Mouse (Mus musculus) limb, embryonic 13.5 days (tissue): ENCODE measurements around the gene Msi1. TPM values are rescaled to one million over a fixed set of nuclear protein-coding genes. Genes with fewer than 3 reads are reported as not detected.

ENCODE experiments used
- ATAC-seq: fragments of 200-750 bp; cut with Nextera tagmentation; 2 replicates; pipeline ENCODE4 v1.8.0; 2017; ENCODE audit warnings: low read depth, moderate number of reproducible peaks, moderate TSS enrichment; ENCODE audit not compliant: low FRiP score
- H3K27ac ChIP-seq: fragments of 300-500 bp; sonication (generic); 2 replicates; pipeline ENCODE4 v1.5.1; 2015; ENCODE audit warnings: inconsistent platforms, mild to moderate bottlenecking, moderate library complexity
- H3K27me3 ChIP-seq: fragments of 300-500 bp; sonication (generic); 2 replicates; pipeline ENCODE4 v1.6.1; 2015; ENCODE audit warnings: mild to moderate bottlenecking, inconsistent platforms
- H3K36me3 ChIP-seq: fragments of 300-500 bp; sonication (generic); 2 replicates; pipeline ENCODE4 v1.6.1; 2015; ENCODE audit warnings: inconsistent platforms, mild to moderate bottlenecking, moderate library complexity
- H3K4me1 ChIP-seq: fragments of 300-500 bp; sonication (generic); 2 replicates; pipeline ENCODE4 v1.6.1; 2015; ENCODE audit warnings: inconsistent platforms
- H3K4me2 ChIP-seq: fragments of 300-500 bp; sonication (generic); replicated peaks from 2 replicates; pipeline ENCODE4 v1.6.1; 2015; ENCODE audit warnings: inconsistent platforms, mild to moderate bottlenecking, moderate library complexity
- H3K4me3 ChIP-seq: fragments of 300-500 bp; sonication (generic); 2 replicates; pipeline ENCODE4 v1.5.1; 2015; ENCODE audit warnings: moderate library complexity, mild to moderate bottlenecking, inconsistent platforms
- H3K9ac ChIP-seq: fragments of 300-500 bp; sonication (generic); 2 replicates; pipeline ENCODE4 v1.6.1; 2015; ENCODE audit warnings: mild to moderate bottlenecking, inconsistent platforms
- H3K9me3 ChIP-seq: fragments of 300-500 bp; sonication (generic); 2 replicates; pipeline ENCODE4 v1.6.1; 2016; ENCODE audit warnings: inconsistent platforms
- WGBS: fragments of 180-500 bp; shearing (Covaris S2); methylation state at CpG from one replicate; pipeline ENCODE4 v1.1.7; 2015; 5-methylcytosine and 5-hydroxymethylcytosine counted together
- polyA plus RNA-seq: library from polyadenylated mRNA; unstranded; fragments of >200 nt; fragmentation: Nextera tagmentation; extraction: Ambion mirVana; gene quantifications from 2 replicates; pipeline ENCODE4 v1.2.1, GENCODE M21; 2015

Gene Msi1
- polyA plus RNA-seq, 1 experiment from 2014 or later, result 18.4 TPM

GRCm38 (mm10) chr5:115454422-115455090 lies 25.2 kb downstream of the Msi1 start:
- Histone ChIP-seq H3K27ac (no peak overlapping the region; the same call in 1 of the 2 replicates), H3K27me3 (no peaks in the 10 kb centered on the region), H3K4me1 (no peaks in the 10 kb centered on the region), H3K36me3 (peaks cover 52% of the 10 kb centered on the region), H3K9me3 (no peaks in the 10 kb centered on the region), H3K4me3 (no peak overlapping the region), H3K9ac (no peak overlapping the region), H3K4me2 (no peak overlapping the region)
- ATAC-seq, result no peak
- 81% methylated on average over 12 of the region's 12 CpGs for WGBS

GRCm38 (mm10) chr5:115455838-115456237 lies 26.4 kb downstream of the Msi1 start:
- 79% methylated on average over 7 of the region's 7 CpGs for WGBS
- Histone ChIP-seq H3K27ac (no peak overlapping the region), H3K9ac (no peak overlapping the region), H3K4me3 (no peak overlapping the region), H3K9me3 (no peaks in the 10 kb centered on the region), H3K4me1 (no peaks in the 10 kb centered on the region), H3K27me3 (no peaks in the 10 kb centered on the region), H3K4me2 (no peak overlapping the region), H3K36me3 (peaks cover 41% of the 10 kb centered on the region)
- no peak for ATAC-seq

- Histone ChIP-seq H3K9me3 (no peaks in the 10 kb centered on the region), H3K36me3 (peaks cover 11% of the 10 kb centered on the region), H3K27ac (no peak overlapping the region), H3K4me3 (no peak overlapping the region), H3K27me3 (no peaks in the 10 kb centered on the region), H3K9ac (no peak overlapping the region), H3K4me2 (no peak overlapping the region), H3K4me1 (no peaks in the 10 kb centered on the region)
- WGBS, result 67% methylated on average over 13 of the region's 13 CpGs
- no peak for ATAC-seq
These were observed 29.5 kb downstream of the Msi1 start for GRCm38 (mm10) chr5:115458918-115459317.

- no peaks in the 10 kb centered on the region for H3K27me3 ChIP-seq
- H3K9me3 ChIP-seq, result no peaks in the 10 kb centered on the region
- no peak overlapping the region for H3K4me2 ChIP-seq
- no peak overlapping the region for H3K9ac ChIP-seq
- no peaks in the 10 kb centered on the region for H3K36me3 ChIP-seq
- 81% methylated on average over 18 of the region's 18 CpGs for WGBS
- H3K4me3 ChIP-seq, result no peak overlapping the region
- H3K27ac ChIP-seq, result no peak overlapping the region
- H3K4me1 ChIP-seq, result no peaks in the 10 kb centered on the region
- no peak for ATAC-seq
These were observed 35.2 kb downstream of the Msi1 start for GRCm38 (mm10) chr5:115464408-115465115.

- ATAC-seq, result no peak
- H3K4me1 ChIP-seq, result no peaks in the 10 kb centered on the region
- 49% methylated on average over 9 of the region's 9 CpGs for WGBS
These were observed 36.4 kb downstream of the Msi1 start, which contains the start of gene Pla2g1b for GRCm38 (mm10) chr5:115465642-115466420. Gene Pla2g1b (plus strand): TSS chr5:115466262.

GRCm38 (mm10) chr5:115469791-115470190 lies 40.4 kb downstream of the Msi1 start:
- Histone ChIP-seq H3K4me1 (no peaks in the 10 kb centered on the region), H3K9me3 (no peaks in the 10 kb centered on the region), H3K4me3 (no peak overlapping the region), H3K4me2 (no peak overlapping the region), H3K9ac (no peak overlapping the region), H3K27me3 (no peaks in the 10 kb centered on the region), H3K36me3 (no peaks in the 10 kb centered on the region), H3K27ac (no peak overlapping the region)
- ATAC-seq, result no peak
- 62% methylated on average over 6 of the region's 6 CpGs for WGBS

More at GRCm38 (mm10) chr5:115465642-115466420, 36.4 kb downstream of the Msi1 start, which contains the start of gene Pla2g1b:
- no peaks in the 10 kb centered on the region for H3K36me3 ChIP-seq
- no peak within 1 kb of the TSS for H3K27ac ChIP-seq
- H3K27me3 ChIP-seq, result no peaks in the 10 kb centered on the region
- no peak within 1 kb of the TSS for H3K4me3 ChIP-seq
- H3K9me3 ChIP-seq, result no peaks in the 10 kb centered on the region
- H3K4me2 ChIP-seq, result no peak within 1 kb of the TSS
- H3K9ac ChIP-seq, result no peak within 1 kb of the TSS

- Histone ChIP-seq H3K4me1 (peaks cover 6% of the 10 kb centered on the region; the same call in 1 of the 2 replicates), H3K9me3 (no peaks in the 10 kb centered on the region), H3K27ac (no peak overlapping the region), H3K27me3 (no peaks in the 10 kb centered on the region), H3K4me3 (no peak overlapping the region), H3K36me3 (no peaks in the 10 kb centered on the region), H3K4me2 (0 out of 2 replicates have a peak overlapping the region, but pooled peaks have one; percentile 17), H3K9ac (no peak overlapping the region)
- ATAC-seq, result no peak
- WGBS, result 35% methylated on average over 20 of the region's 20 CpGs
These were observed 41.5 kb downstream of the Msi1 start for GRCm38 (mm10) chr5:115470766-115471531.

- Histone ChIP-seq H3K9ac (no peak overlapping the region), H3K4me2 (no peak overlapping the region), H3K27ac (no peak overlapping the region), H3K4me3 (no peak overlapping the region), H3K9me3 (no peaks in the 10 kb centered on the region), H3K4me1 (peaks cover 10% of the 10 kb centered on the region), H3K27me3 (no peaks in the 10 kb centered on the region), H3K36me3 (peaks cover 7% of the 10 kb centered on the region; the same call in 1 of the 2 replicates)
- 76% methylated on average over 10 of the region's 10 CpGs for WGBS
- ATAC-seq, result no peak
These were observed 43.8 kb downstream of the Msi1 start for GRCm38 (mm10) chr5:115473191-115473590.

GRCm38 (mm10) chr5:115474174-115474828 lies 44.9 kb downstream of the Msi1 start:
- peaks cover 10% of the 10 kb centered on the region for H3K4me1 ChIP-seq
- no peak overlapping the region for H3K4me3 ChIP-seq
- no peaks in the 10 kb centered on the region for H3K9me3 ChIP-seq
- peaks cover 10% of the 10 kb centered on the region for H3K36me3 ChIP-seq
- no peak overlapping the region for H3K4me2 ChIP-seq
- ATAC-seq, result no peak
- H3K27me3 ChIP-seq, result no peaks in the 10 kb centered on the region
- H3K27ac ChIP-seq, result no peak overlapping the region
- H3K9ac ChIP-seq, result no peak overlapping the region
- whole genome bisulfite sequencing, result 71% methylated on average over 22 of the region's 22 CpGs

- WGBS, result 13% methylated on average over 22 of the region's 22 CpGs
- Histone ChIP-seq H3K4me1 (peaks cover 14% of the 10 kb centered on the region), H3K4me3 (peak overlapping the region; percentile 43), H3K27ac (no peak overlapping the region), H3K9ac (peak overlapping the region; percentile 53; the same call in 1 of the 2 replicates), H3K36me3 (peaks cover 21% of the 10 kb centered on the region), H3K27me3 (peaks cover 11% of the 10 kb centered on the region), H3K4me2 (peak overlapping the region; percentile 63), H3K9me3 (no peaks in the 10 kb centered on the region)
- peak; percentile 86 for ATAC-seq
These were observed 46.1 kb downstream of the Msi1 start for GRCm38 (mm10) chr5:115475337-115476106.
